15 mouse cellular contexts compared by ENCODE assay signal in the genomic region with DNA sequence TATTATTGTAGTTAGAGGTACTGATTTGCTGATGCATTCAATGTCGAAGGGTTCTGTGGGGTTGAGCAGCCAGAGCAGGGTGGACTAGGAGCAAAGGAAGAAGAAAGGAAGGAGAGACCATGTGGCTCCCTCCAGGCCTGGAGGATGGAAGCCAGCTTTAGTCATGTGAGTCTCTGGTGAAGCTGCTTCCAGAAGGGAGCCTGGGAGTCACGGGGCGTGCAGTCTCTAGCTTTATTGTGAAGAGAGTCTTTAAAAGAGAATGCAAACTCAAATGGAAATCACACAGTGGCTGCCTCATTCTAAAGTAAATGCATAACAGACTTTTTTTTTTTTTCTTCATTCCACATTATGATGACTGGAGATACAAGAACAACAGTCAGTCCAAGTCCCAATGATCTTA.
DNase-seq lines count a peak whose midpoint lies in the region; ATAC-seq lines count a peak whose summit lies in the region.
"Had no signal": no experiment of that assay in that cellular context is flagged by ENCODE, and none has a peak within 500 bp of the region (broad histone marks: within the 10 kb centered on the region; RNA-seq: fewer than 3 reads in every experiment).

No protein-coding gene starts in this region.

- peaks cover 39% of the 10 kb centered on the region for H3K4me1 ChIP-seq in forebrain, embryonic 10.5 days
- H3K4me1 ChIP-seq in forebrain, embryonic 11.5 days (replicated peaks; ENCODE audit: control insufficient read depth, insufficient read depth, low read length): peaks cover 7% of the 10 kb centered on the region
- H3K4me1 ChIP-seq: megakaryocyte, embryonic 14.5 days had no signal

- 0 out of 2 replicates have a peak overlapping the region, but pooled peaks have one; percentile 40 for H3K27ac ChIP-seq in forebrain, embryonic 10.5 days
- no peak overlapping the region for H3K27ac ChIP-seq in forebrain, embryonic 11.5 days (ENCODE audit: low read depth, low read length)
- H3K27ac ChIP-seq: forebrain, embryonic 13.5 days; heart, embryonic 15.5 days; kidney, postnatal 0 days had no signal

- peaks cover 16% of the 10 kb centered on the region for H3K27me3 ChIP-seq in forebrain, embryonic 10.5 days (ENCODE audit: poor library complexity, severe bottlenecking)
- H3K27me3 ChIP-seq in forebrain, embryonic 11.5 days (ENCODE audit: control insufficient read depth, insufficient read depth, low read length): no peaks in the 10 kb centered on the region
- H3K27me3 ChIP-seq: megakaryocyte, embryonic 14.5 days had no signal

- DNase-seq in forebrain, embryonic 10.5 days (ENCODE audit: extremely low spot score, low spot score): no peak
- no peak for DNase-seq in forebrain, embryonic 11.5 days (ENCODE audit: low spot score)
- DNase-seq in layer of hippocampus, adult 8-10 months (ENCODE audit: low spot score in 2 of 2): peak; percentile 16 to 19
- no peak for DNase-seq in layer of hippocampus, postnatal 10 days (ENCODE audit: low spot score in 2 of 2)
- DNase-seq in right cerebral cortex, postnatal 25 days: peak; percentile 37
- no peak for DNase-seq in right cerebral cortex, postnatal 36 days (ENCODE audit: low spot score in 2 of 2)
- no peak for DNase-seq in adrenal gland, postnatal 25 days
- no peak for DNase-seq in kidney, adult 9 months
- DNase-seq: B cell, adult 2 months; cerebellum, adult 11-12 months had no signal

- ATAC-seq in forebrain, embryonic 11.5 days (replicated peaks; ENCODE audit: low FRiP score): no peak

- no peak overlapping the region for H3K4me3 ChIP-seq in forebrain, embryonic 10.5 days
- no peak overlapping the region for H3K4me3 ChIP-seq in forebrain, embryonic 11.5 days (ENCODE audit: low read depth, low read length)
- H3K4me3 ChIP-seq: forebrain, embryonic 13.5 days; heart, embryonic 15.5 days; megakaryocyte, embryonic 14.5 days had no signal

- 48% methylated on average over 3 of the region's 3 CpGs for WGBS in forebrain, embryonic 10.5 days
- WGBS in forebrain, embryonic 11.5 days: 39% methylated on average over 3 of the region's 3 CpGs

- no peak overlapping the region for H3K9ac ChIP-seq in forebrain, embryonic 11.5 days (ENCODE audit: low read length)
- H3K9ac ChIP-seq: forebrain, embryonic 13.5 days; heart, embryonic 15.5 days; lung, embryonic 14.5 days had no signal

- H3K9me3 ChIP-seq in forebrain, embryonic 10.5 days: peaks cover 6% of the 10 kb centered on the region; the same call in 1 of the 2 replicates
- H3K9me3 ChIP-seq in forebrain, embryonic 11.5 days (ENCODE audit: control insufficient read depth, low read length): no peaks in the 10 kb centered on the region
- H3K9me3 ChIP-seq: heart, embryonic 15.5 days had no signal

- no peak overlapping the region for H3K4me2 ChIP-seq in forebrain, embryonic 11.5 days (ENCODE audit: low read depth, low read length, severe bottlenecking)

- no peaks in the 10 kb centered on the region for H3K36me3 ChIP-seq in forebrain, embryonic 10.5 days (replicated peaks)
- H3K36me3 ChIP-seq in forebrain, embryonic 11.5 days (ENCODE audit: control insufficient read depth, insufficient read depth, low read length): no peaks in the 10 kb centered on the region
- H3K36me3 ChIP-seq: heart, embryonic 15.5 days had no signal

Comparison
In these comparisons a context has a peak if more than half of its experiments do, and no peak if none do; other contexts are left out.
1. DNase-seq: peak in layer of hippocampus, adult 8-10 months (2 of 2) and right cerebral cortex, postnatal 25 days (single experiment); none in forebrain, embryonic 10.5 days (single experiment), forebrain, embryonic 11.5 days (single experiment), layer of hippocampus, postnatal 10 days (0 of 2), right cerebral cortex, postnatal 36 days (0 of 2), adrenal gland, postnatal 25 days (single experiment) and kidney, adult 9 months (single experiment).